Mouse (Mus musculus) kidney, adult 2 months (tissue): ENCODE results near the gene D17Wsu92e.

Experiments
- CTCF ChIP-seq: fragments of 200-500 bp; conservative IDR thresholded peaks from 2 replicates; pipeline ENCODE4 v1.5.1; 2011; ENCODE audit warnings: low read depth, mild to moderate bottlenecking, control low read depth, low read length, moderate library complexity, mixed read lengths; ENCODE audit not compliant: insufficient read depth, insufficient read length
- POLR2A ChIP-seq: fragments of 200-500 bp; IDR thresholded peaks from one replicate; pipeline ENCODE4 v1.6.1; 2011; ENCODE audit warnings: low read depth, low read length, control low read depth

GRCm38 (mm10) chr17:27726527-27726926 is 93.9 kb downstream of the D17Wsu92e start:
- TF ChIP-seq CTCF = no peak
- TF ChIP-seq POLR2A = no peak
